30 mouse cellular contexts compared by ENCODE assay signal in the genomic region with DNA sequence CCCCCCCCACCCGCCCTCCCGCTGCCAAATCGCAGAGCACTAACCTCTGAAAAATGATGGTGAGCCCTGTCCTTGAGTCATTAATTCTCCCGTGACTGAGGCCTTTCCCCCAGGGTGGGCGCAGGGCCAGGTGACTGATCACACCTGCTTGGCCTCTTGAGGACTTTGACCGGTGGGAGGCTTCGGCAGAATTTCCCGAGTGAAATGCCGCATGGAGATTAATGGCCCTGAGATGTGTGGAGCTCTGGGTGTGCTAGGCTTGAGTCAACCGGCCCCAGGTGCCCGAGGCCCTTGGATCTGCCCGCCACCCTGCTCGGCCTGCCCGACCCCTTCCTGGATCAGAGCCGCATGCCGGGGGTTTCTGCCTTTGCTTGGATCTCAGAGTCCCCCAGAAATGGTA. TPM values are rescaled to one million over a fixed set of nuclear protein-coding genes. Genes with fewer than 3 reads are reported as not detected.
DNase-seq lines count a peak whose midpoint lies in the region; TF ChIP-seq lines count a peak whose summit lies in the region.
"Had no signal": no experiment of that assay in that cellular context is flagged by ENCODE, and none has a peak within 500 bp of the region (broad histone marks: within the 10 kb centered on the region; RNA-seq: fewer than 3 reads in every experiment).

No protein-coding gene starts in this region.

- no peak for TF ChIP-seq CTCF in kidney, adult 2 months (conservative IDR thresholded peaks at IDR 0.05; ENCODE audit: insufficient read depth, insufficient read length, low read depth, low read length)

- WGBS in kidney, adult 2 months = 43% methylated on average over 16 of the region's 16 CpGs

- no peak overlapping the region for H3K4me3 ChIP-seq in ES-E14 (ENCODE audit: insufficient read depth in 1 of 2, low read depth in 1 of 2, low read length in 2 of 2, poor library complexity in 1 of 2, severe bottlenecking in 1 of 2)
- H3K4me3 ChIP-seq in kidney, adult 2 months (ENCODE audit: insufficient read depth, low read depth, low read length) = no peak overlapping the region
- H3K4me3 ChIP-seq: embryonic facial prominence, embryonic 10.5 days; embryonic facial prominence, embryonic 15.5 days; forebrain, embryonic 12.5 days; hindbrain, embryonic 13.5 days; limb, embryonic 12.5 days; liver, embryonic 15.5 days; midbrain, embryonic 10.5 days; midbrain, embryonic 15.5 days; neural tube, embryonic 15.5 days had no signal

- in situ Hi-C loops in ES-E14 (cut with MboI; ENCODE audit: low sequenced_read_pairs in 2 of 2, unreplicated experiment in 2 of 2) = loop anchor here in 1 of 2 experiments (25.0 kb wide), 1 partner anchor 256 kb away; no protein-coding TSS in a partner anchor

- TF ChIP-seq POLR2A in kidney, adult 2 months (IDR thresholded peaks at IDR 0.05; ENCODE audit: low read depth, low read length) = no peak

- H3K27me3 ChIP-seq in kidney, adult 2 months (replicated peaks; ENCODE audit: control insufficient read depth, insufficient read depth, low read length) = no peaks in the 10 kb centered on the region
- H3K27me3 ChIP-seq: Patski had no signal

- H3K27ac ChIP-seq in ES-E14 (ENCODE audit: insufficient read depth, low read depth, low read length, poor library complexity, severe bottlenecking) = no peak overlapping the region
- no peak overlapping the region for H3K27ac ChIP-seq in kidney, adult 2 months (ENCODE audit: insufficient read depth, low read depth, low read length)
- H3K27ac ChIP-seq: embryonic facial prominence, embryonic 10.5 days; embryonic facial prominence, embryonic 15.5 days; forebrain, embryonic 12.5 days; hindbrain, embryonic 13.5 days; limb, embryonic 12.5 days; liver, embryonic 15.5 days; midbrain, embryonic 10.5 days; midbrain, embryonic 15.5 days; neural tube, embryonic 15.5 days had no signal

- H3K9ac ChIP-seq in ES-E14 (ENCODE audit: insufficient read depth, low read depth, low read length, poor library complexity, severe bottlenecking) = peak overlapping the region; percentile 57; the same call in 1 of the 2 replicates
- H3K9ac ChIP-seq: embryonic facial prominence, embryonic 15.5 days; forebrain, embryonic 12.5 days; forebrain, postnatal 0 days; hindbrain, embryonic 13.5 days; limb, embryonic 12.5 days; liver, embryonic 15.5 days; lung, embryonic 14.5 days; midbrain, embryonic 15.5 days; neural tube, embryonic 15.5 days had no signal

- peaks cover 4 to 20% of the 10 kb centered on the region in 2 experiments; a peak in 3 of 4 replicates for H3K4me1 ChIP-seq in ES-E14 (ENCODE audit: control insufficient read depth in 2 of 2, insufficient read depth in 2 of 2, low read length in 2 of 2, poor library complexity in 1 of 2)
- 0 out of 2 replicates have a peak, but pooled peaks cover 2% of the 10 kb centered on the region for H3K4me1 ChIP-seq in kidney, adult 2 months (ENCODE audit: control insufficient read depth, insufficient read depth, low read length)
- H3K4me1 ChIP-seq: embryonic facial prominence, embryonic 15.5 days; liver, embryonic 15.5 days; midbrain, embryonic 15.5 days; neural tube, embryonic 15.5 days had no signal

- H3K36me3 ChIP-seq in ES-E14 (ENCODE audit: control insufficient read depth, insufficient read depth, low read length, poor library complexity, severe bottlenecking) = no peaks in the 10 kb centered on the region
- no peaks in the 10 kb centered on the region for H3K36me3 ChIP-seq in kidney, adult 2 months (ENCODE audit: control insufficient read depth, insufficient read depth, low read length)
- H3K36me3 ChIP-seq: embryonic facial prominence, embryonic 10.5 days; embryonic facial prominence, embryonic 15.5 days; forebrain, embryonic 12.5 days; hindbrain, embryonic 13.5 days; limb, embryonic 12.5 days; liver, embryonic 15.5 days; midbrain, embryonic 10.5 days; midbrain, embryonic 15.5 days; neural tube, embryonic 15.5 days had no signal

- DNase-seq in ES-E14 (ENCODE audit: low read depth, low spot score) = no peak
- DNase-seq in kidney, adult 2 months = peak; percentile 73
- DNase-seq in kidney, postnatal 10 days = peak; percentile 62
- DNase-seq in spleen, adult 18-20 months = no peak
- DNase-seq in lung, postnatal 25 days (ENCODE audit: low spot score) = no peak
- DNase-seq in frontal cortex, postnatal 10 days (ENCODE audit: low spot score in 2 of 2) = no peak
- DNase-seq: adrenal gland, postnatal 25 days; B cell, adult 2 months; cerebellum, adult 2 months; cerebellum, postnatal 25 days; forebrain, postnatal 0 days; gastrocnemius, postnatal 25 days; heart, adult 18-20 months; heart, postnatal 4 days; lung, embryonic 14.5 days; lung, postnatal 14 days; retina, postnatal 1 day; right cerebral cortex, postnatal 25 days; thymus, postnatal 4 days had no signal

- H3K9me3 ChIP-seq in ES-E14 (ENCODE audit: control insufficient read depth, insufficient read depth, low read depth, low read length) = no peaks in the 10 kb centered on the region
- H3K9me3 ChIP-seq: embryonic facial prominence, embryonic 10.5 days; embryonic facial prominence, embryonic 15.5 days; forebrain, embryonic 12.5 days; hindbrain, embryonic 13.5 days; liver, embryonic 15.5 days; midbrain, embryonic 10.5 days; midbrain, embryonic 15.5 days; neural tube, embryonic 15.5 days had no signal

TF ChIP-seq in ES-E14, 5 proteins besides CTCF, POLR2A, EP300 and RAD21:
- TF ChIP-seq MAFK (IDR thresholded peaks at IDR 0.05; ENCODE audit: insufficient read depth, low read depth, low read length) = no peak
- TF ChIP-seq HCFC1 (IDR thresholded peaks at IDR 0.05; ENCODE audit: borderline replicate concordance, insufficient read depth, low read length) = no peak
- TF ChIP-seq ZNF384 (IDR thresholded peaks at IDR 0.05; ENCODE audit: low read depth, low read length) = no peak
- no peak for TF ChIP-seq CHD2 (IDR thresholded peaks at IDR 0.05; ENCODE audit: low read depth, low read length)
- TF ChIP-seq ZC3H11A (IDR thresholded peaks at IDR 0.05; ENCODE audit: borderline replicate concordance, low read depth, low read length) = no peak

RNA-seq across cellular contexts. Expression of gene Kctd15, which starts 11.3 kb away (rescaled TPM):
- 15.9 and 18.1 TPM in 2 replicates for total RNA-seq in ES-E14 (2012; rRNA removed)
- polyA plus RNA-seq in kidney, adult 2 months (2012; rRNA removed) = 18.3 and 19.8 TPM in 2 replicates
- total RNA-seq: MEL had no signal

Comparison
In these comparisons a context has a peak if more than half of its experiments do, and no peak if none do; other contexts are left out.
1. DNase-seq: peak in kidney, adult 2 months (single experiment) and kidney, postnatal 10 days (single experiment); none in ES-E14 (single experiment), spleen, adult 18-20 months (0 of 2), lung, postnatal 25 days (single experiment) and frontal cortex, postnatal 10 days (0 of 2).